Mouse (Mus musculus) stomach, postnatal 0 days (tissue): Measurements from ENCODE around the gene Hacl1.

Experiments
- CTCF ChIP-seq: IDR thresholded peaks from 2 replicates; pipeline ENCODE4 v1.5.1; 2016; ENCODE audit warnings: antibody characterized with exemption, low read depth, mild to moderate bottlenecking, moderate library complexity
- EP300 ChIP-seq: optimal IDR thresholded peaks from 2 replicates; pipeline ENCODE3; 2016; ENCODE audit warnings: antibody characterized with exemption

DNA sequence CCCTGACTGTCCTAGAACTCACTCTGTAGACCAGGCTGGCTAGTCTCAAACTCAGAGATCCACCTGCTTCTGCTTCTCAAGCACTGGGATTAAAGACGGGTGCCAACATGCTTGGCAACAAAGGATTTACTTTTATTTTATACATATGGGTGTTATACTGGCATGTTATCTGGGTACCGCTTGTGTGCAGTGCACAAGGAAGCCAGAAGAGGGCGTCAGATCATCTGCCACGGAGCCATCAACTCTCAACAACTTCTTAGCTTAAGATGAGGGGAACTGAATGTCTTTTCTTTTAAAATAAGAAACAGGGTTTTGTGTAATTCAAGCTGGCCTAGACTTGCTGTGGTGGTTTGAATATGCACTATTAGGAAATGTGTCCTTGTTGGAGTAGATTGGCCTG is 29.1 kb downstream of the Hacl1 start:
- TF ChIP-seq EP300 (no peak), CTCF (peak; percentile 36; the same call in 1 of the 2 replicates)
